Mouse (Mus musculus): ENCODE data around the gene Tnpo2. TPM values are rescaled to one million over a fixed set of nuclear protein-coding genes. Genes with fewer than 3 reads are reported as not detected.

Gene Tnpo2
- total and polyA plus RNA-seq, 3 experiments, result 29.2 to 86.8 (median 62.3) TPM

DNA sequence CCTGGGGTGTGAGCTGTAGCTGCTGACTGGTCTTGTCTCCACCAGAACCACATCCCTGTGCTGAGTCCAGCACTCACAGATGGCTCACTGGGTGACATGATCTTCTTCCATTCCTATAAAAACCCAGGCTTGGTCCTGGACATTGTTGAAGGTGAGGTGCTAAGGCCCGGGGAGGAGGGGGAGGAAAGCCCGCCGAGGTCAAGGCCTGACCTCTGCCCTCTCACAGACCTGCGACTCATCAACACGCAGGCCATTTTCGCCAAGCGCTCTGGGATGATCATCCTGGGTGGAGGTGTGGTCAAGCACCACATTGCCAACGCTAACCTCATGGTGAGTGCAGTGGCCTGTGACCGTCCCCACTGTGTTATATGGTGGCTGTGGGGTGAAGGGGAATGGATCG lies 37.5 kb downstream of the Tnpo2 start:
- H3K27ac ChIP-seq (ENCODE audit: control insufficient read depth, low read depth, low read length), result no peak overlapping the region

DNA sequence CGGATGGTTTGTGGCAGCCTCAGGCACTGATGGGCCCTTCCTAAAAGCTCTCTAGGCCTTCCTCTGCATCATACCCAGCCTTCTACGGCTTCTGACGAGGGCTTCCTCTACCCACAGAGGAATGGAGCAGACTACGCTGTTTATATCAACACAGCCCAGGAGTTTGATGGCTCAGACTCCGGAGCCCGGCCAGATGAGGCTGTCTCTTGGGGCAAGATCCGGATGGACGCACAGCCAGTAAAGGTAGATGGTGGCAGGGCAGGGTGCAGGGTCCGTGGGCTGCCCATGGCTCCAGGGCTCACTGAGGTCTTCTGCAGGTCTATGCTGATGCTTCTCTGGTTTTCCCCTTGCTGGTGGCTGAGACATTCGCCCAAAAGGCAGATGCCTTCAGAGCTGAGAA lies 37.9 kb downstream of the Tnpo2 start:
- Histone ChIP-seq H3K27ac (ENCODE audit: control insufficient read depth, low read depth, low read length) (no peak overlapping the region), H3K27me3 (ENCODE audit: control insufficient read depth in 1 of 2, insufficient read depth in 2 of 2, low read length in 2 of 2) (no peaks in the 10 kb centered on the region), H3K4me3 (ENCODE audit: control insufficient read depth in 1 of 2, insufficient read depth in 1 of 2, low read depth in 2 of 2, low read length in 2 of 2) (no peak overlapping the region), H3K36me3 (ENCODE audit: control insufficient read depth in 1 of 2, insufficient read depth in 2 of 2, low read length in 2 of 2) (peaks cover 2 to 8% of the 10 kb centered on the region in 2 experiments), H3K4me1 (ENCODE audit: control insufficient read depth in 1 of 2, insufficient read depth in 2 of 2, low read length in 2 of 2) (peaks cover 2 to 14% of the 10 kb centered on the region in 2 experiments; a peak in 3 of 4 replicates), H3K9ac (ENCODE audit: control insufficient read depth, low read depth, low read length, poor library complexity, severe bottlenecking) (no peak overlapping the region), H3K9me3 (replicated peaks; ENCODE audit: insufficient read depth, low read length) (no peaks in the 10 kb centered on the region), H3K79me2 (ENCODE audit: control insufficient read depth, insufficient read depth, low read length, poor library complexity) (peaks cover 16% of the 10 kb centered on the region)
- no peak for TF ChIP-seq MAFK (IDR thresholded peaks at IDR 0.05; ENCODE audit: borderline replicate concordance, low read depth, low read length)
- no peak for DNase-seq (ENCODE audit: low read depth, low spot score)

More for the DNA sequence above, 37.5 kb downstream of the Tnpo2 start:
- H3K9ac ChIP-seq (ENCODE audit: control insufficient read depth, low read depth, low read length, poor library complexity, severe bottlenecking), result no peak overlapping the region
- no peak for TF ChIP-seq ETS1 (IDR thresholded peaks at IDR 0.05; ENCODE audit: low read depth, low read length)
- no peak for TF ChIP-seq CTCF (IDR thresholded peaks at IDR 0.05 in 2 of 3, conservative IDR thresholded peaks at IDR 0.05 in 1 of 3; ENCODE audit: control insufficient read depth in 1 of 3, insufficient read depth in 1 of 3, low read depth in 2 of 3, low read length in 3 of 3, poor library complexity in 1 of 3, severe bottlenecking in 1 of 3)
- no peak for TF ChIP-seq GATA1 (IDR thresholded peaks at IDR 0.05; ENCODE audit: low read depth, low read length)
- no peak for TF ChIP-seq ZC3H11A (IDR thresholded peaks at IDR 0.05; ENCODE audit: low read depth, low read length)
- TF ChIP-seq POLR2AphosphoS5 (IDR thresholded peaks at IDR 0.05; ENCODE audit: borderline replicate concordance, low read depth, low read length), result no peak
- no peak for TF ChIP-seq E2F4 (IDR thresholded peaks at IDR 0.05; ENCODE audit: borderline replicate concordance, low read depth, low read length)
- TF ChIP-seq NELFE (IDR thresholded peaks at IDR 0.05; ENCODE audit: low read depth, low read length), result no peak
- no peak for TF ChIP-seq MAX (IDR thresholded peaks at IDR 0.05; ENCODE audit: low read length)
- no peak for TF ChIP-seq ZNF384 (IDR thresholded peaks at IDR 0.05; ENCODE audit: low read depth, low read length)
- no peak for TF ChIP-seq USF2 (IDR thresholded peaks at IDR 0.05; ENCODE audit: borderline replicate concordance in 1 of 2, insufficient read depth in 1 of 2, low read depth in 1 of 2, low read length in 2 of 2)
- no peak for TF ChIP-seq KAT2A (conservative IDR thresholded peaks at IDR 0.05; ENCODE audit: low read depth, low read length)
- no peak for TF ChIP-seq ZKSCAN1 (IDR thresholded peaks at IDR 0.05; ENCODE audit: low read depth, low read length)
- TF ChIP-seq CHD2 (IDR thresholded peaks at IDR 0.05; ENCODE audit: low read length), result no peak
- TF ChIP-seq GABPA (IDR thresholded peaks at IDR 0.05; ENCODE audit: low read depth, low read length), result no peak
- no peak for TF ChIP-seq NRF1 (IDR thresholded peaks at IDR 0.05; ENCODE audit: insufficient read depth, low read depth, low read length, poor library complexity, severe bottlenecking)
- no peaks in the 10 kb centered on the region for H3K9me3 ChIP-seq (replicated peaks; ENCODE audit: insufficient read depth, low read length)
- DNase-seq (ENCODE audit: low read depth, low spot score), result no peak
- peaks cover 2 to 12% of the 10 kb centered on the region in 2 experiments; a peak in 3 of 4 replicates for H3K4me1 ChIP-seq (ENCODE audit: control insufficient read depth in 1 of 2, insufficient read depth in 2 of 2, low read length in 2 of 2)
- no peaks in the 10 kb centered on the region for H3K27me3 ChIP-seq (ENCODE audit: control insufficient read depth in 1 of 2, insufficient read depth in 2 of 2, low read length in 2 of 2)
- peaks cover 2 to 8% of the 10 kb centered on the region in 2 experiments for H3K36me3 ChIP-seq (ENCODE audit: control insufficient read depth in 1 of 2, insufficient read depth in 2 of 2, low read length in 2 of 2)
- H3K4me3 ChIP-seq (ENCODE audit: control insufficient read depth in 1 of 2, insufficient read depth in 1 of 2, low read depth in 2 of 2, low read length in 2 of 2), result no peak overlapping the region
- H3K79me2 ChIP-seq (ENCODE audit: control insufficient read depth, insufficient read depth, low read length, poor library complexity), result peaks cover 15% of the 10 kb centered on the region
